Mouse (Mus musculus): ENCODE results near the gene Olfr370.

DNA sequence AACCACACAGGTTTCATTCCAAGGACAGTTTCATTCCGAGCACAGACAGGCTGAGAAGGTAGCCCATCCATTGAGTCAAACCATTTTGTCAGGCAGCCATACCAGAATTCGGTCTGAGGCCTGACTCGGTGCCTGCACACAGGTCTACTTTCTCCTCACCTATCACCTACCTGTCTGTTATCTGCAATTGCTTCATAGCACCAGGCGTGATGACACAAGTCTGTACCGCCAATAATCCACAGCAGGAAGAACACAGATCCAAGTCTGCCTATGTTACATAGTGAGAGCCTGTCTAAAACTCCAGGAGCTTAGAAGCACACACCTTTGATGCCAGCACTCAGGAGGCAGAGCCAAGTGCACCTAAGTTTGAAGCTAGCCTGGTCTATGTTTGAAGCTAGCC lies 53.3 kb downstream of the Olfr370 start:
- no peak for TF ChIP-seq CTCF (conservative IDR thresholded peaks at IDR 0.05 in 1 of 2, IDR thresholded peaks at IDR 0.05 in 1 of 2; ENCODE audit: low read depth in 2 of 2, low read length in 2 of 2)
- TF ChIP-seq POLR2A (IDR thresholded peaks at IDR 0.05; ENCODE audit: low read depth, low read length), result no peak
- no peak for TF ChIP-seq TBP (conservative IDR thresholded peaks at IDR 0.05; ENCODE audit: low read depth, low read length)
- no peak for TF ChIP-seq MAX (IDR thresholded peaks at IDR 0.05; ENCODE audit: low read length)
- TF ChIP-seq KAT2A (IDR thresholded peaks at IDR 0.05; ENCODE audit: insufficient replicate concordance, low read length), result no peak

Measured in CH12.LX (cell line).